Mouse (Mus musculus) midbrain, embryonic 14.5 days (tissue): Measurements from ENCODE around the gene Slfn5. TPM values are rescaled to one million over a fixed set of nuclear protein-coding genes. Genes with fewer than 3 reads are reported as not detected.
"Not testable (repeated sequence)": the region's sequence is repeated elsewhere in the genome, so short reads cannot be mapped to it uniquely, and the experiment has no call there.

Experiments
- ATAC-seq: fragments of 200-750 bp; cut with Nextera tagmentation; 2 replicates; pipeline ENCODE4 v1.8.0; 2017; ENCODE audit warnings: moderate number of reproducible peaks, moderate library complexity; ENCODE audit not compliant: low FRiP score, low TSS enrichment
- DNase-seq: peaks from one replicate; pipeline ENCODE4 v3.0.0-alpha.2; 2015
- H3K27ac ChIP-seq: fragments of 300-500 bp; sonication (generic); replicated peaks from 2 replicates; pipeline ENCODE4 v1.5.1; 2014; ENCODE audit warnings: mild to moderate bottlenecking, low read depth, low read length, moderate library complexity
- H3K27me3 ChIP-seq: fragments of 300-500 bp; sonication (generic); 2 replicates; pipeline ENCODE4 v1.6.1; 2014; ENCODE audit warnings: low read length, control low read depth, mixed read lengths; ENCODE audit not compliant: control insufficient read depth, insufficient read depth
- H3K36me3 ChIP-seq: fragments of 300-500 bp; sonication (generic); 2 replicates; pipeline ENCODE4 v1.6.1; 2014; ENCODE audit warnings: low read length, control low read depth; ENCODE audit not compliant: control insufficient read depth, insufficient read depth
- H3K4me1 ChIP-seq: fragments of 300-500 bp; sonication (generic); 2 replicates; pipeline ENCODE4 v1.6.1; 2014; ENCODE audit warnings: mild to moderate bottlenecking, antibody characterized with exemption, low read length, control low read depth; ENCODE audit not compliant: control insufficient read depth, insufficient read depth
- H3K4me2 ChIP-seq: fragments of 300-500 bp; sonication (generic); 2 replicates; pipeline ENCODE4 v1.6.1; 2014; ENCODE audit warnings: mild to moderate bottlenecking, low read length, moderate library complexity
- H3K4me3 ChIP-seq: fragments of 300-500 bp; sonication (generic); replicated peaks from 2 replicates; pipeline ENCODE4 v1.5.1; 2014; ENCODE audit warnings: low read depth, low read length
- H3K9ac ChIP-seq: fragments of 300-500 bp; sonication (generic); replicated peaks from 2 replicates; pipeline ENCODE4 v1.6.1; 2014; ENCODE audit warnings: mild to moderate bottlenecking, low read length, moderate library complexity
- H3K9me3 ChIP-seq: fragments of 300-500 bp; sonication (generic); 2 replicates; pipeline ENCODE4 v1.6.1; 2016; ENCODE audit warnings: low read length, control low read depth, mixed read lengths; ENCODE audit not compliant: control insufficient read depth
- WGBS: fragments of 180-500 bp; shearing (Covaris S2); extraction: QIAGEN DNeasy Blood & Tissue Kit; methylation state at CpG from one replicate; pipeline ENCODE4 v1.1.7; 2014; 5-methylcytosine and 5-hydroxymethylcytosine counted together
- polyA plus RNA-seq: library from polyadenylated mRNA; unstranded; fragments of >200 nt; fragmentation: Nextera tagmentation; extraction: Ambion mirVana; gene quantifications from 2 replicates; pipeline ENCODE4 v1.2.1, GENCODE M21; 2014

Gene Slfn5
- polyA plus RNA-seq, 1 experiment from 2014 or later: 2.6 TPM

- Histone ChIP-seq H3K4me3 (no peak overlapping the region), H3K27me3 (no peaks in the 10 kb centered on the region), H3K9ac (no peak overlapping the region), H3K36me3 (peaks cover 7% of the 10 kb centered on the region), H3K9me3 (no peaks in the 10 kb centered on the region), H3K27ac (no peak overlapping the region), H3K4me1 (peaks cover 7% of the 10 kb centered on the region), H3K4me2 (no peak overlapping the region)
- ATAC-seq: no peak
- WGBS: 84% methylated on average over 11 of the region's 11 CpGs
- DNase-seq: no peak
Observed at GRCm38 (mm10) chr11:82910679-82911389, 40.3 kb upstream of the Slfn5 start.

- 8% methylated on average over 16 of the region's 16 CpGs for WGBS
- DNase-seq (peak; percentile 93), ATAC-seq (no peak)
- Histone ChIP-seq H3K27ac (no peak overlapping the region), H3K9me3 (no peaks in the 10 kb centered on the region), H3K4me2 (peak overlapping the region; percentile 38), H3K36me3 (no peaks in the 10 kb centered on the region), H3K4me1 (no peaks in the 10 kb centered on the region), H3K4me3 (no peak overlapping the region), H3K27me3 (no peaks in the 10 kb centered on the region), H3K9ac (no peak overlapping the region)
Observed at GRCm38 (mm10) chr11:82914711-82915352, 36.3 kb upstream of the Slfn5 start.

GRCm38 (mm10) chr11:82920768-82921167 lies 30.4 kb upstream of the Slfn5 start:
- no peaks in the 10 kb centered on the region for H3K4me1 ChIP-seq
- 64% methylated on average over 10 of the region's 10 CpGs for WGBS
- DNase-seq (no peak), ATAC-seq (no peak)
- H3K27ac ChIP-seq: no peak overlapping the region
- H3K9ac ChIP-seq: no peak overlapping the region
- H3K4me2 ChIP-seq: no peak overlapping the region
- no peaks in the 10 kb centered on the region for H3K9me3 ChIP-seq
- no peaks in the 10 kb centered on the region for H3K27me3 ChIP-seq
- H3K36me3 ChIP-seq: no peaks in the 10 kb centered on the region
- no peak overlapping the region for H3K4me3 ChIP-seq

GRCm38 (mm10) chr11:82921691-82922090 lies 29.5 kb upstream of the Slfn5 start:
- ATAC-seq (no peak), DNase-seq (no peak)
- 0 out of 2 replicates have a peak, but pooled peaks cover 3% of the 10 kb centered on the region for H3K27me3 ChIP-seq
- WGBS: 64% methylated on average over 4 of the region's 4 CpGs
- H3K9ac ChIP-seq: no peak overlapping the region
- no peaks in the 10 kb centered on the region for H3K4me1 ChIP-seq
- no peaks in the 10 kb centered on the region for H3K9me3 ChIP-seq
- H3K36me3 ChIP-seq: no peaks in the 10 kb centered on the region
- no peak overlapping the region for H3K4me2 ChIP-seq
- H3K4me3 ChIP-seq: no peak overlapping the region
- H3K27ac ChIP-seq: no peak overlapping the region

- not testable (repeated sequence) for ATAC-seq, H3K27ac ChIP-seq, H3K4me3 ChIP-seq, H3K4me2 ChIP-seq, H3K4me1 ChIP-seq, H3K36me3 ChIP-seq, H3K9me3 ChIP-seq, DNase-seq, H3K9ac ChIP-seq
- peaks cover 13% of the 10 kb centered on the region for H3K27me3 ChIP-seq
- 93% methylated on average over 6 of the region's 6 CpGs for WGBS
Observed at GRCm38 (mm10) chr11:82923910-82924309, 27.2 kb upstream of the Slfn5 start.

- Histone ChIP-seq H3K27me3 (peaks cover 39% of the 10 kb centered on the region), H3K9ac (no peak overlapping the region), H3K9me3 (no peaks in the 10 kb centered on the region), H3K36me3 (no peaks in the 10 kb centered on the region), H3K4me3 (no peak overlapping the region), H3K4me2 (no peak overlapping the region), H3K27ac (no peak overlapping the region), H3K4me1 (no peaks in the 10 kb centered on the region)
- ATAC-seq (no peak), DNase-seq (no peak)
- WGBS: 33% methylated on average over 20 of the region's 20 CpGs
Observed at GRCm38 (mm10) chr11:82928897-82929632, 22.1 kb upstream of the Slfn5 start.

GRCm38 (mm10) chr11:82929633-82929950 lies 21.6 kb upstream of the Slfn5 start:
- Histone ChIP-seq H3K4me1 (no peaks in the 10 kb centered on the region), H3K36me3 (no peaks in the 10 kb centered on the region), H3K27ac (no peak overlapping the region), H3K4me2 (peak overlapping the region; percentile 96; the same call in 1 of the 2 replicates), H3K9me3 (no peaks in the 10 kb centered on the region), H3K4me3 (no peak overlapping the region), H3K9ac (no peak overlapping the region), H3K27me3 (peaks cover 44% of the 10 kb centered on the region)
- DNase-seq (no peak), ATAC-seq (no peak)
- 44% methylated on average over 3 of the region's 3 CpGs for WGBS

GRCm38 (mm10) chr11:82930391-82930955 lies 20.7 kb upstream of the Slfn5 start:
- Histone ChIP-seq H3K4me3 (peak overlapping the region; percentile 45), H3K4me2 (peak overlapping the region; percentile 96), H3K9ac (peak overlapping the region; percentile 42), H3K27me3 (peaks cover 49% of the 10 kb centered on the region)
- H3K4me1 ChIP-seq, ATAC-seq, H3K27ac ChIP-seq, H3K36me3 ChIP-seq, H3K9me3 ChIP-seq: not testable (repeated sequence)
- WGBS: 1% methylated on average over 84 of the region's 85 CpGs
- peak; percentile 42 for DNase-seq
